Mouse (Mus musculus) neural tube, embryonic 10.5 days (tissue): ENCODE data around the gene Arrdc5.

Experiments
- DNase-seq: peaks from one replicate; pipeline ENCODE4 v3.0.0-alpha.2; 2017; ENCODE audit warnings: low spot score; ENCODE audit errors: extremely low spot score

Arrdc5 gene

DNA sequence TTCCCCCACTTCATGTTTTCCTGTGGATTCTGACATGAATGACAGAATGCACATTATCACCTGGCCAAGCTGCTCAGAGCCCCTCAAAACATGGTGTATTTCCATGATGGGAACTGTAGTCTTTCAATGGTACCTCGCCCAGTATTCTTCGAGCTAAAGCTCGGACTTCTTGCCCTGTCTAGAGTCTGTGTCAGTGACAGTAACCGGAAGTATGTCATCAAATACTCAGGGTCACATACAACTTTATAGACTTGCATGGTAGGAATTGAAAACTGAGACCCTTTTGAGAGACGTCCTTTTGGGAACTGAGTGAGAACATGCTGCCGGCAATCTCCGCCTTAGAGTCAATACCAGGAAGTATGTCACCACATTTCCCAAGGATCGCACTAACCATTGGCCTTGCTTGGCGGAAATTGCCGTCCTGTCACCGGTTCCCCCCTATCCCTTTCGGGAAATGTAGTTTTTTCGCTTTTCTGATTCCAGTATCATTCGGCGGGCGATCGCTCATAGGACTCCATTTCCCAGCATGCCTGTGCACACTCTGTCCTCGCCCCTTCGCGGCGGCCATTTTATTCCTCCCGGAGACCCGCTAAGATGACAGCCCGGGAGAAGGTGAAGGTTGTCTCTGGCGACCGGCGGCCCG lies 43.7 kb downstream of the Arrdc5 start, which contains the start of gene Fem1a:
TSS of gene Fem1a (plus strand) at position 572 of the 643 bp plus-strand sequence.
- peak; percentile 86 for DNase-seq

DNA sequence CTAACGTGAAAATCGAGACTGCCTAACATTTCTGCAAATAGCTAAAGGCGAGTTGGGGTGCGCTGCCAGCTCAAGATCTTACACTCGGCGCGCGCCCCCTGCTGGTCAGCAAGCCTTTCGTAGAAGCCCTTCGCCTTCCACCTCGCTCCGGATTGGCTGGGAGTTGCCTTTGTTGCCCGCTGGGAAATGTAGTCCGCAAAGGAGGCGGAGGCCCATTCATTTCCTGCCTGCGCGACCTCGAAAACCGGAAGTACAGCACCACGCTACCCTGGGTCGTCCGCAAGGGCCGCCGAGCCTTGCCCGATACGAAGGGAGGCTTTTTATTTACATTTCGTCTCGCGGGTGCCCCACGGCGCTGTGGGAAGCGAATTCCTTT lies 44.2 kb downstream of the Arrdc5 start:
- peak; percentile 98 for DNase-seq

DNA sequence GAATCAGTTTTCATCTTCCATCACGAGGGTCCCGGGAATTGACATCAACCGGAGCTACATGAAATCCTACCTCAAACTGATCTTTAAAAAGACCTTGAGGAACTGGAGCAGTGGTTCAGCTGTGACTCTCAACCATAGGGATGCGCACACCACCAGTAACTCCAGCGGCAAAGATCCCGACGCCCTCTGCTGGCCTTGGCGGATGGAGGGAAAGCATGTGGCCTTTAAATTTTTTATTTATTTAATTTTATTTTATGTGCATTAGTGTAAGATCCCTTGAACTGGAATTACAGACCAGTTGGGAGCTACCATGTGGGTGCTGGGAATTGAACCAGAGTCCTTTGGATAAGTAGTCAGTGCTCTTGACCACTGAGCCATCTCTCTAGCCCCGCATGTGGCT lies 44.7 kb downstream of the Arrdc5 start:
- no peak for DNase-seq

DNA sequence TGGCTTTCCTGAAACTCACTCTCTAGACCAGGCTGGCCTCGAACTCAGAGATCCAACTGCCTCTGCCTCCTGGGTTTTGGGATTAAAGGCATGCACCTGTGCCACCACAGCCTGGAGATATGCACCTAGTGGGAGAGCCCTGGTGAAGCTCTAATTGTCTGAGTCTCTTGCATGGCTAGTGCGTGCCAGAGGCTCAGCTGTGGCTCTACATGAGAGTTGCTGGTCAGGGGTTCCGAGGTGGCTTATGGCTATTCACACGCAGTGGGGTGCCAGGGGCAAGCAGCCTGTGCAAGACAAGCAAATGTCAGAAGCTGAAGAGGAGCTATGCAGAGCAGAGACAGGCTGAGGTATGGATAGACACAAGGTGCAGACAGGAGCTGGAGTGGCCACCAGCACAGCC lies 45.4 kb downstream of the Arrdc5 start:
- no peak for DNase-seq

DNA sequence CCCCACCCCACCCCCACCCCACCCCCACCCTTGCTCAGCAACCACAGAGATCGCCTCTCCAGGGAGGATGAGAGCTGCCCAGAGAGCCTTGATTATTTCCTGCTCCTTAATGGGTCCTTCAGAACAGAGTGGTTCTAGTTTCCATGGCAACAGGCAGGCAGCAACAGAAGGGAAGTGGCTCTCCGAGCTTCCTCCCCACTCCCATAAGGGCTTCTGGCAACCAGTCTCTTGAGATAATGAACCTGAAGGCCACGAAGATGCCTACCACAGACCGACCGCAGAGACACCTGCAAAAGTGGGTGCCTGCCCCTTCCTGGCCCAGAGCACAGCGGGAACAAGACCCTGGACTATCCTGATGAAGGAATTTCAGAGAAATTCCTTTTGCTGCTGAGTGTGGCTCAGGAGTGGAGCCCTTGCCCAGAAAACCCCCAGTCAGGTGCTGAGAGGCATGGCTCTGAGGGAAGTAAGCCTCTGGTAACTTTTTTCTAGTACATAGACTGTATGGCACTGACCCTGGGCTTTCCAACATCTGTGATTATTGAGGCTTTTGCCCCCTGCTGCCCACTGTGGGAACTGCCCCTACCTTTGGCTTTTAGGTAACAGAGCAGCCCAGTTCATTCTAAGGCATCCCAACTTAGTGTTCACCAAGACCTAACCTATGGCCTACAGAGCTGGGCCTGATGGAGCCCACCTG lies 48.8 kb downstream of the Arrdc5 start:
- DNase-seq = peak; percentile 60

DNA sequence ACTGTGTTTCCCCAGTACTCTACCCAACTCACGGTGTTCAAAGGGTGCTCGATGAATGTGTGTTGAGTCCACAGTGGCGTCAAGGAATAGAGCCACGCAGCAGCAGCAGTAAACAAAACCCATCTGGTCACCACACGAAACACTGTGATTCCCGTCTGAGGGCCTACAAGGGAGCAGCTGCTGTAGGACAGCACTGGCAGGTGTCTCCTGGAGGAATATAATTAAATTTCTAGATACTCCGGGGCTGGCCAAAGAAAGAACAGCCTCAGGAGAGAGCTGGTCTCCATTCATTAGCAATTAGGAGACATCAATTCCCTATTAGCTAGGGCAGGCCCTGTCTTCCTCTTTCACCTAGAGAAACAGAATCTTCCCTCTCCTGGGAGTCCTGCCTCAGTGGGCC lies 54.5 kb downstream of the Arrdc5 start:
- no peak for DNase-seq
